In genomic region chr11:96564088-96564487, GRCm38 (mm10) we compare ENCODE assay signal across 14 mouse cellular contexts.
DNase-seq lines count a peak whose midpoint lies in the region; ATAC-seq and TF ChIP-seq lines count a peak whose summit lies in the region.
"Had no signal": no experiment of that assay in that cellular context is flagged by ENCODE, and none has a peak within 500 bp of the region (broad histone marks: within the 10 kb centered on the region; RNA-seq: fewer than 3 reads in every experiment).

No protein-coding gene starts in this region.

- no peak for DNase-seq in forebrain, postnatal 0 days
- DNase-seq in forebrain, embryonic 14.5 days (ENCODE audit: low spot score) = no peak
- no peak for DNase-seq in liver, postnatal 0 days
- no peak for DNase-seq in liver
- DNase-seq in induced T-regulatory cell, adult 2 months (ENCODE audit: low read depth) = peak; percentile 46
- no peak for DNase-seq in T-cell, adult 2 months (ENCODE audit: low spot score)
- DNase-seq in spleen, postnatal 14 days (ENCODE audit: low spot score in 2 of 2) = no peak
- DNase-seq: cerebellum, adult 11 months; kidney, postnatal 36 days had no signal

- H3K27ac ChIP-seq in forebrain, postnatal 0 days (ENCODE audit: low read depth, low read length) = no peak overlapping the region
- H3K27ac ChIP-seq in forebrain, embryonic 14.5 days (ENCODE audit: low read depth, low read length) = no peak overlapping the region
- no peak overlapping the region for H3K27ac ChIP-seq in liver, postnatal 0 days (ENCODE audit: low read depth)
- H3K27ac ChIP-seq: heart, embryonic 13.5 days; limb, embryonic 13.5 days; lung, embryonic 15.5 days had no signal

- no peaks in the 10 kb centered on the region for H3K4me1 ChIP-seq in forebrain, postnatal 0 days (ENCODE audit: insufficient read depth)
- no peaks in the 10 kb centered on the region for H3K4me1 ChIP-seq in forebrain, embryonic 14.5 days (ENCODE audit: control insufficient read depth, insufficient read depth, low read length)
- H3K4me1 ChIP-seq in liver, postnatal 0 days (ENCODE audit: insufficient read depth) = no peaks in the 10 kb centered on the region
- H3K4me1 ChIP-seq in E14TG2a.4 (replicated peaks; ENCODE audit: low read depth, low read length) = peaks cover 27% of the 10 kb centered on the region
- H3K4me1 ChIP-seq: heart, embryonic 13.5 days; limb, embryonic 13.5 days; lung, embryonic 15.5 days had no signal

- no peak overlapping the region for H3K4me2 ChIP-seq in forebrain, postnatal 0 days (ENCODE audit: low read depth)
- H3K4me2 ChIP-seq in forebrain, embryonic 14.5 days (ENCODE audit: low read length) = no peak overlapping the region
- H3K4me2 ChIP-seq in liver, postnatal 0 days (ENCODE audit: low read depth, low read length) = no peak overlapping the region
- H3K4me2 ChIP-seq: heart, embryonic 13.5 days; limb, embryonic 13.5 days; lung, embryonic 15.5 days had no signal

- WGBS in forebrain, postnatal 0 days = 50% methylated on average over 1 of the region's 1 CpGs
- 59% methylated on average over 1 of the region's 1 CpGs for WGBS in forebrain, embryonic 14.5 days
- WGBS in liver, postnatal 0 days (ENCODE audit: insufficient replicate concordance) = 53% methylated on average over 1 of the region's 1 CpGs

- H3K27me3 ChIP-seq in forebrain, postnatal 0 days (ENCODE audit: insufficient read depth, low read length) = no peaks in the 10 kb centered on the region
- H3K27me3 ChIP-seq in forebrain, embryonic 14.5 days (replicated peaks; ENCODE audit: control insufficient read depth, insufficient read depth, low read length) = no peaks in the 10 kb centered on the region
- H3K27me3 ChIP-seq in liver, postnatal 0 days (ENCODE audit: insufficient read depth, low read length) = no peaks in the 10 kb centered on the region
- no peaks in the 10 kb centered on the region for H3K27me3 ChIP-seq in E14TG2a.4 (ENCODE audit: insufficient read depth, low read length)

- TF ChIP-seq EP300 in liver, postnatal 0 days (IDR thresholded peaks at IDR 0.05; ENCODE audit: low read depth) = no peak

- peak; percentile 32; the same call in 1 of the 2 replicates for TF ChIP-seq CTCF in forebrain, postnatal 0 days (IDR thresholded peaks at IDR 0.05; ENCODE audit: low read depth)
- peak; percentile 47 for TF ChIP-seq CTCF in liver, postnatal 0 days (IDR thresholded peaks at IDR 0.05; ENCODE audit: low read depth)
- peak; percentile 76 for TF ChIP-seq CTCF in E14TG2a.4 (conservative IDR thresholded peaks at IDR 0.05; ENCODE audit: low read length)

- H3K9me3 ChIP-seq in forebrain, postnatal 0 days (ENCODE audit: low read length) = no peaks in the 10 kb centered on the region
- no peaks in the 10 kb centered on the region for H3K9me3 ChIP-seq in forebrain, embryonic 14.5 days (replicated peaks; ENCODE audit: control insufficient read depth, low read length)
- H3K9me3 ChIP-seq in liver, postnatal 0 days (ENCODE audit: low read length) = no peaks in the 10 kb centered on the region
- H3K9me3 ChIP-seq in E14TG2a.4 (ENCODE audit: low read length) = no peaks in the 10 kb centered on the region
- H3K9me3 ChIP-seq: lung, embryonic 15.5 days had no signal

- ATAC-seq in forebrain, postnatal 0 days = no peak
- ATAC-seq in forebrain, embryonic 14.5 days = no peak
- no peak for ATAC-seq in liver, postnatal 0 days
- ATAC-seq: intestine, embryonic 16.5 days had no signal

- no peaks in the 10 kb centered on the region for H3K36me3 ChIP-seq in forebrain, postnatal 0 days (ENCODE audit: insufficient read depth)
- H3K36me3 ChIP-seq in forebrain, embryonic 14.5 days (ENCODE audit: control insufficient read depth, insufficient read depth, low read length) = no peaks in the 10 kb centered on the region
- no peaks in the 10 kb centered on the region for H3K36me3 ChIP-seq in liver, postnatal 0 days (replicated peaks; ENCODE audit: insufficient read depth, low read length)
- H3K36me3 ChIP-seq in E14TG2a.4 (ENCODE audit: insufficient read depth, low read length) = no peaks in the 10 kb centered on the region
- H3K36me3 ChIP-seq: heart, embryonic 13.5 days; limb, embryonic 13.5 days; lung, embryonic 15.5 days had no signal

- H3K4me3 ChIP-seq in forebrain, postnatal 0 days (ENCODE audit: low read depth, low read length) = no peak overlapping the region
- no peak overlapping the region for H3K4me3 ChIP-seq in forebrain, embryonic 14.5 days (ENCODE audit: low read depth, low read length)
- no peak overlapping the region for H3K4me3 ChIP-seq in liver, postnatal 0 days (ENCODE audit: low read depth, low read length)
- no peak overlapping the region for H3K4me3 ChIP-seq in E14TG2a.4 (replicated peaks; ENCODE audit: low read length)
- H3K4me3 ChIP-seq: heart, embryonic 13.5 days; limb, embryonic 13.5 days; lung, embryonic 15.5 days had no signal

- H3K9ac ChIP-seq in forebrain, postnatal 0 days = no peak overlapping the region
- no peak overlapping the region for H3K9ac ChIP-seq in forebrain, embryonic 14.5 days (ENCODE audit: low read length)
- H3K9ac ChIP-seq in liver, postnatal 0 days (replicated peaks) = no peak overlapping the region
- H3K9ac ChIP-seq: heart, embryonic 13.5 days; limb, embryonic 13.5 days; lung, embryonic 15.5 days had no signal
